Mouse (Mus musculus): ENCODE measurements around the gene Aup1. TPM values are rescaled to one million over a fixed set of nuclear protein-coding genes. Genes with fewer than 3 reads are reported as not detected.

The Aup1 gene
- polyA plus RNA-seq, 1 experiment from 2014 or later: 186 TPM

DNA sequence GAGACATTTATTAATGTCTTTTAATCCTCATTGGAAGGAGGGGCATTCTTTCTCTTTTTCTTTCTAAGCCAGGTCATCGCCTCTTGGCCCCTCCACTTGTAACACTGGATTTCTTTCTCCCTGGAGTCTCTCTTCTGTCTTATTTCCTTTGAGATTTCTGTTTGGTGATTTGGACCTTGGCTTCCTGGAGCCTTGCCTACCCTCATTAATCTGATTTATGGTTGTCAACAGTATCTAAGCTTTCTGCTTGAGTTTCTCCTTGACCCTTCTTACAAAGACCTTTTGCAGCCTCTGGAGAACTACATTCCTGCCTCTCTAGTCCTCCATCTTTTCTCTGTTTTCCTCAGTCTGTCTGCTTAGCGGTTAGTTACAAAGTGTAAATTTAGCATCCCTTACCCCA lies 44.1 kb downstream of the Aup1 start:
- no peak overlapping the region for H3K27ac ChIP-seq (replicated peaks)
- ATAC-seq (ENCODE audit: low FRiP score, low read depth): no peak
- H3K4me3 ChIP-seq: no peak overlapping the region
- H3K9ac ChIP-seq: no peak overlapping the region
- no peaks in the 10 kb centered on the region for H3K9me3 ChIP-seq
- peaks cover 18% of the 10 kb centered on the region for H3K4me1 ChIP-seq (replicated peaks)
- peaks cover 4% of the 10 kb centered on the region; the same call in 1 of the 2 replicates for H3K27me3 ChIP-seq
- H3K4me2 ChIP-seq: no peak overlapping the region
- 76% methylated on average over 2 of the region's 2 CpGs for WGBS
- H3K36me3 ChIP-seq: no peaks in the 10 kb centered on the region

GRCm38 (mm10) chr6:83101316-83101687 lies 47.0 kb downstream of the Aup1 start, which contains the start of the genes Ccdc142 and Gm42688:
TSS of gene Ccdc142 (plus strand) at chr6:83101601.
TSS of gene Gm42688 (plus strand) at chr6:83101617.
- Histone ChIP-seq H3K9me3 (no peaks in the 10 kb centered on the region), H3K36me3 (no peaks in the 10 kb centered on the region), H3K4me3 (peak within 1 kb of the TSS; percentile 62), H3K27me3 (peaks cover 4% of the 10 kb centered on the region; the same call in 1 of the 2 replicates), H3K27ac (replicated peaks) (peak within 1 kb of the TSS; percentile 86), H3K9ac (peak within 1 kb of the TSS; percentile 80), H3K4me1 (replicated peaks) (peaks cover 21% of the 10 kb centered on the region), H3K4me2 (peak within 1 kb of the TSS; percentile 95)
- under 1% methylated on average over 25 of the region's 25 CpGs for WGBS
- peak; percentile 91 for ATAC-seq (ENCODE audit: low FRiP score, low read depth)

DNA sequence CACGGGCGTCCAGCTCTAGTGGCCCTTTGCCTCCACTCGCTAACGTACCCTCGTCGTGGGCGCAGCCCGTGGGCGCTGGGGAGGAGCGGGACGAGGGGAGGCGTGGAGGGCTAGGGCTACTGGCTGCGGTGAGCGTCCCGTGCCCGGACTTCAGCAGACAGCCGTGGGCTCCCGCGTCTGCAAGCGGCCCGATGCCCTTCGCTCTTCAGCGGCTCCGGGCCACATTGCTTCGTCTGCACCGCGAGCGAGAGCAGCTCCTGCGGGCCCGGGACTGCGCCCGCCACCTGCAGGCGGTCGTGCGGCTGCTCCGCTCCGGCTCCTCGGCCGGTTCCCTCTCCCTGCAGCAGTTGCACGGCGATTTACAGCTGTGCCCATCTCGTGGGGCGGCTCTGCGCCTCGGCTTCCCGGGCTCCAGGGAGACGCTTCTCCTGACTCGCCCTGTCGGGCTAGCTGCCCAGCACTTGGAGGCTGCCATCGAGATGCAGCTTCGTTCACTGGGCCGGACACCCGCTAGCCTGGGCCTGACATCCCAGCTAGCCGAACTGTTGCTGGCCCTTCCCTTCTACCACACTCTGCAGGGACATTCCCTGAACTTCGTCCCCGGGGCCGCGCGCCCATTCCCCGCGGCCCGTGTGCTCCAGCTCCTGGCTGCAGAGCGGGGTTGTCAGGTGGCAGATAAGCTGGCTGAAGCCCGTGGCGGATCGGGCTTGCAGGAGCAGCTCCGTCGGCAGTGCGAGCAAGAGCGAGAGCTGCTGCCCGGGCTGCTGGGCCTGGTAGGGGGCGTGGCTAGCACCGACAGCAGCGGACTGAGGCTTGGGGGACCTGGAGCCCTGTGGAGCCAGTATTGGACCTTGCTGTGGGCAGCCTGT lies 47.6 kb downstream of the Aup1 start:
- Histone ChIP-seq H3K4me3 (peak overlapping the region; percentile 62), H3K9me3 (no peaks in the 10 kb centered on the region), H3K36me3 (no peaks in the 10 kb centered on the region), H3K27ac (replicated peaks) (peak overlapping the region; percentile 86), H3K27me3 (peaks cover 4% of the 10 kb centered on the region; the same call in 1 of the 2 replicates), H3K4me2 (peak overlapping the region; percentile 95), H3K4me1 (replicated peaks) (peaks cover 21% of the 10 kb centered on the region), H3K9ac (peak overlapping the region; percentile 80)
- under 1% methylated on average over 71 of the region's 74 CpGs for WGBS
- ATAC-seq (ENCODE audit: low FRiP score, low read depth): peak; percentile 73

DNA sequence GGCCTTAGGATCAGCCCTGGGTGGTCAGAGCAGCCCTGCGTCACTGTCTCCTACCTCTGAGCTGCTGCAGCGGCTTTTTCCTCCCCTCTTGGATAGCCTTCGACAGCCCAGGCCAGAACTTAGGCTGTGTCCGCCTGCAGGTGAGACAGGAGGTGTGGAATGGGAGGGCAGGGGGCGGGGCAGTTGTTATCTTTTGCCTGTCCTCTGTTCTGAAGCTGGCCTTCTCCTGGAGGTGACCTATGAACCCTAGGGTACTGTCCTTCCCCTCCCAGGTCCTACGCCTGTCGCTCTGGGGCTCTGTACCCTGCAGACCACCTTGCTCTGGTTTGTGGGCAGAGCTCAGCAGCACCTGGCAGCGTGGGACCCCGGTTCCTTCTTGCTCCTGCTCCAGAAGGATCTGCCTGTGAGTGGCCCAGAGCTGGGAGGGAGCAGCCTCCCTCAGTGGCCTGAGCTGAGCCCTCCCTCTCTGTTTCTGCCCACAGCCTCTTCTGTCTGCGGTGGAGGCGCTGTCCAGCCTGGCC lies 48.9 kb downstream of the Aup1 start:
- 49% methylated on average over 11 of the region's 11 CpGs for WGBS
- Histone ChIP-seq H3K9ac (peak overlapping the region; percentile 80), H3K4me2 (peak overlapping the region; percentile 95), H3K36me3 (peaks cover 2% of the 10 kb centered on the region; the same call in 1 of the 2 replicates), H3K27me3 (peaks cover 1% of the 10 kb centered on the region; the same call in 1 of the 2 replicates), H3K9me3 (no peaks in the 10 kb centered on the region), H3K4me3 (peak overlapping the region; percentile 62), H3K27ac (replicated peaks) (no peak overlapping the region), H3K4me1 (replicated peaks) (peaks cover 30% of the 10 kb centered on the region)
- ATAC-seq (ENCODE audit: low FRiP score, low read depth): no peak

DNA sequence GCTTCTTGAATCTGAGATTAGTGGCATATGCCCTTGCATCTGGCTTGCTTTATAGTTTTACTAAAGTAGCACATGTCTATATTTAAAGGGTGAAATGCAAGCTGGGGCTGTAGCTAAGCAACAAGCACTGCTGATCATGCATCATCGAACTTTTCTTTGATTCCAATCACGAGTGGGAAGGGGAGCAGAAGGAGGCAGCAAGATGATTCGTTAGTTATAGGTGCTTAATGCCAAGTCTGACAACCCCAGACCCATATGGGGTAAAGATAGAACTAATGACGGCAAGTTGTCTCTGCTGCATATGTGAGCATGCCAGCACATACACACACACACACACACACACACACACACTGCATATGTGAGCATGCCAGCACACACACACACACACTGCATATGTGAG lies 49.8 kb downstream of the Aup1 start:
- H3K27me3 ChIP-seq: no peaks in the 10 kb centered on the region
- WGBS: 60% methylated on average over 4 of the region's 4 CpGs
- no peak for ATAC-seq (ENCODE audit: low FRiP score, low read depth)

More for the DNA sequence above, 49.8 kb downstream of the Aup1 start:
- Histone ChIP-seq H3K4me1 (replicated peaks) (peaks cover 35% of the 10 kb centered on the region), H3K4me2 (no peak overlapping the region), H3K9me3 (no peaks in the 10 kb centered on the region), H3K9ac (no peak overlapping the region), H3K36me3 (peaks cover 2% of the 10 kb centered on the region; the same call in 1 of the 2 replicates), H3K4me3 (no peak overlapping the region), H3K27ac (replicated peaks) (no peak overlapping the region)

MicroRNAs encoded within 50 kb of the gene (microRNA counts, 519-probe panel; counts per million panel counts)
- microRNA mmu-miR-3470a+mmu-miR-3470b: not detected

Small RNA genes lying within 50 kb of the gene (microRNA-seq; reads per million reads assigned to microRNA genes)
- gene Mir3470a: not detected
- gene Mir7040: not detected

Other genes starting within 250 kb of the Aup1 start
- gene Sema4f, start 114.8 kb upstream of the Aup1 start, polyA plus RNA-seq (2015; fragmentation: Nextera tagmentation; extraction: Ambion mirVana): 22.5 and 22.7 TPM in 2 replicates
- gene M1ap, start 107.6 kb upstream of the Aup1 start, polyA plus RNA-seq (2015; fragmentation: Nextera tagmentation; extraction: Ambion mirVana): 0.61 TPM in 1 of 2 replicates, not detected in the other
- gene Dok1, start 21.1 kb upstream of the Aup1 start, polyA plus RNA-seq (2015; fragmentation: Nextera tagmentation; extraction: Ambion mirVana): 1.7 and 2.6 TPM in 2 replicates
- gene Loxl3, start 20.3 kb upstream of the Aup1 start, polyA plus RNA-seq (2015; fragmentation: Nextera tagmentation; extraction: Ambion mirVana): 6.6 and 6.7 TPM in 2 replicates
- 78.3 and 79.8 TPM in 2 replicates for gene Htra2, start 752 bp downstream of the Aup1 start, polyA plus RNA-seq (2015; fragmentation: Nextera tagmentation; extraction: Ambion mirVana)
- gene Dqx1, start 3.3 kb downstream of the Aup1 start, polyA plus RNA-seq (2015; fragmentation: Nextera tagmentation; extraction: Ambion mirVana): 0.62 and 0.75 TPM in 2 replicates
- gene Tlx2, start 15.8 kb downstream of the Aup1 start, polyA plus RNA-seq (2015; fragmentation: Nextera tagmentation; extraction: Ambion mirVana): 1.2 TPM in 1 of 2 replicates, not detected in the other
- 45.8 and 45.9 TPM in 2 replicates for gene Pcgf1, start 23.3 kb downstream of the Aup1 start, polyA plus RNA-seq (2015; fragmentation: Nextera tagmentation; extraction: Ambion mirVana)
- not detected in 2 replicates for gene Lbx2, start 31.8 kb downstream of the Aup1 start, polyA plus RNA-seq (2015; fragmentation: Nextera tagmentation; extraction: Ambion mirVana)
- 5.9 and 6.8 TPM in 2 replicates for gene Ccdc142, start 47.1 kb downstream of the Aup1 start, polyA plus RNA-seq (2015; fragmentation: Nextera tagmentation; extraction: Ambion mirVana)
- gene Gm42688, start 47.1 kb downstream of the Aup1 start, polyA plus RNA-seq (2015; fragmentation: Nextera tagmentation; extraction: Ambion mirVana): 5.5 and 6.0 TPM in 2 replicates
- 113 and 124 TPM in 2 replicates for gene Mrpl53, start 54.5 kb downstream of the Aup1 start, polyA plus RNA-seq (2015; fragmentation: Nextera tagmentation; extraction: Ambion mirVana)
- gene Mogs, start 61.0 kb downstream of the Aup1 start, polyA plus RNA-seq (2015; fragmentation: Nextera tagmentation; extraction: Ambion mirVana): 22.8 and 27.2 TPM in 2 replicates
- gene Wbp1, start 67.0 kb downstream of the Aup1 start, polyA plus RNA-seq (2015; fragmentation: Nextera tagmentation; extraction: Ambion mirVana): 155 and 161 TPM in 2 replicates
- gene Ino80b, start 70.9 kb downstream of the Aup1 start, polyA plus RNA-seq (2015; fragmentation: Nextera tagmentation; extraction: Ambion mirVana): 13.8 and 16.3 TPM in 2 replicates
- gene Rtkn, start 80.9 kb downstream of the Aup1 start, polyA plus RNA-seq (2015; fragmentation: Nextera tagmentation; extraction: Ambion mirVana): 14.9 and 17.8 TPM in 2 replicates
- gene Wdr54, start 101.9 kb downstream of the Aup1 start, polyA plus RNA-seq (2015; fragmentation: Nextera tagmentation; extraction: Ambion mirVana): 17.8 and 19.3 TPM in 2 replicates
- 9.7 and 9.8 TPM in 2 replicates for gene 1700003E16Rik, start 101.9 kb downstream of the Aup1 start, polyA plus RNA-seq (2015; fragmentation: Nextera tagmentation; extraction: Ambion mirVana)
- gene Dctn1, start 111.4 kb downstream of the Aup1 start, polyA plus RNA-seq (2015; fragmentation: Nextera tagmentation; extraction: Ambion mirVana): 148 and 160 TPM in 2 replicates
- gene Slc4a5, start 165.3 kb downstream of the Aup1 start, polyA plus RNA-seq (2015; fragmentation: Nextera tagmentation; extraction: Ambion mirVana): 2.2 and 2.8 TPM in 2 replicates